Mouse (Mus musculus) G1E (cell line): ENCODE measurements around the gene Hmcn2. TPM values are rescaled to one million over a fixed set of nuclear protein-coding genes. Genes with fewer than 3 reads are reported as not detected.

ENCODE experiments used
- ATAC-seq: 2 replicates; pipeline ENCODE4 v1.8.0; 2016; ENCODE audit warnings: mild to moderate bottlenecking; ENCODE audit not compliant: insufficient number of reproducible peaks, poor library complexity, low FRiP score, severe bottlenecking; ENCODE audit errors: extremely low read depth
- DNase-seq: peaks from one replicate; pipeline ENCODE4 v3.0.0; 2012; ENCODE audit warnings: low spot score
- H3K27me3 ChIP-seq: 2 replicates; pipeline ENCODE4 v1.6.1; 2012; ENCODE audit warnings: mild to moderate bottlenecking, low read length, inconsistent platforms; ENCODE audit not compliant: insufficient read depth
- H3K36me3 ChIP-seq: replicated peaks from 2 replicates; pipeline ENCODE3; 2012; ENCODE audit warnings: mild to moderate bottlenecking, inconsistent platforms
- H3K4me1 ChIP-seq: 2 replicates; pipeline ENCODE4 v1.6.1; 2012; ENCODE audit warnings: low read depth, low read length, inconsistent platforms, mixed read lengths; ENCODE audit not compliant: insufficient read depth
- H3K4me3 ChIP-seq: 2 replicates; pipeline ENCODE4 v1.5.1; 2012; ENCODE audit warnings: low read depth, mild to moderate bottlenecking, inconsistent platforms, low read length, moderate library complexity, mixed read lengths
- H3K9me3 ChIP-seq: replicated peaks from 2 replicates; pipeline ENCODE4 v1.6.1; 2012; ENCODE audit warnings: inconsistent platforms
- CTCF ChIP-seq: IDR thresholded peaks from 2 replicates; pipeline ENCODE4 v1.5.1; 2012; ENCODE audit warnings: low read depth, low read length, inconsistent platforms, mixed read lengths
- GATA1 ChIP-seq: IDR thresholded peaks from 2 replicates; pipeline ENCODE4 v1.6.1; 2012; ENCODE audit warnings: borderline replicate concordance, low read length, inconsistent platforms, mixed read lengths
- GATA2 ChIP-seq: IDR thresholded peaks from 2 replicates; pipeline ENCODE4 v1.6.1; 2012; ENCODE audit warnings: low read depth, low read length, inconsistent platforms, borderline replicate concordance
- POLR2AphosphoS5 ChIP-seq: IDR thresholded peaks from 2 replicates; pipeline ENCODE4 v1.6.1; 2012; ENCODE audit warnings: low read depth, low read length, inconsistent platforms; ENCODE audit not compliant: insufficient replicate concordance
- TAL1 ChIP-seq: conservative IDR thresholded peaks from 2 replicates; pipeline ENCODE4 v1.6.1; 2012; ENCODE audit warnings: low read depth, low read length, inconsistent platforms, mixed read lengths
- polyA plus RNA-seq: library from polyadenylated mRNA; stranded (reverse); fragments of >175 nt; gene quantifications from 2 replicates; pipeline ENCODE4 v1.2.3, GENCODE M21; 2012
- total RNA-seq, 2 experiments: library from RNA; stranded (forward) in 1 of 2; stranded (reverse) in 1 of 2; fragments of 200-1000 nt in 1 of 2; fragments of >200 nt in 1 of 2; fragmentation: Nextera tagmentation in 1 of 2; gene quantifications; 2 replicates each; pipeline ENCODE4 v1.2.3; 2014 to 2017

Hmcn2 gene
- total and polyA plus RNA-seq, 3 experiments, result 0.16 TPM; not detected in 2

DNA sequence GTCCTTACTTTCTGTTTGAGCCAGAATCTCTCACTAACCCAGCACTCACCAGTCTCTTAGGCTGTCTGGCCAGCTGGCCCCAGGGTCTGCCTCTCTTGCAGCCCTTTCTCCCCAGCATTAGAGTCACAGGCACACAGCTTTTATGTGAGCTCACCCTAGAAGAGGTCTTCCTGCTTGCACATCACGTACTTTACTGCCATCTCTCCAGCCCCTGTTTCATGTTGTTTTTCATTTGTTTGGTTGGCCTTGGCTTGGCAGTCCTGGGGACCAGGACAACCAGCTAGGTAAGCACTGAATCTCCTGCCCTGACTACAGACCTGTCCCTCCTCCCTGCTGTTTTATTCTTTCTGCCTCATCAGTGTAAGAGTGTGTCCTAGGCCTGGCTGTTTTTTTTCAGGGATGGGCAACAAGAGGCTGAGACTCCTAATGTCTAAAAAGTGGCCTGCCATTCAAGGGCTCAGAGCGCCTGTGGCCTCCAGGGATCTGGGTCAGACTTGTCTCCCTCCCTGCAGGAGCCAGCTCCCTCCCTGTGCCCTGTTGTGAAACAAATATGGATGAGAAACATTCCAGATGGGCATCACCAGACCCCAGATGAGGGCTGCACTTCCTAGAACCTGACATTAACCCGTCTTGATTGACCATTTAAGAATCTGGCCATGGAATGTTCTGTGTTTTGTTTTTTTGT, 134.7 kb downstream of the Hmcn2 start:
- Histone ChIP-seq H3K36me3 (no peaks in the 10 kb centered on the region), H3K4me3 (no peak overlapping the region), H3K9me3 (no peaks in the 10 kb centered on the region), H3K27me3 (peaks cover 9% of the 10 kb centered on the region; the same call in 1 of the 2 replicates), H3K4me1 (no peaks in the 10 kb centered on the region)
- DNase-seq (no peak), ATAC-seq (no peak)
- no peak for TF ChIP-seq GATA1
- TF ChIP-seq TAL1, result no peak
- TF ChIP-seq CTCF, result no peak
- no peak for TF ChIP-seq POLR2AphosphoS5
- TF ChIP-seq GATA2, result no peak

GRCm38 (mm10) chr2:31449441-31449815, 135.2 kb downstream of the Hmcn2 start:
- Histone ChIP-seq H3K27me3 (peaks cover 9% of the 10 kb centered on the region; the same call in 1 of the 2 replicates), H3K4me1 (no peaks in the 10 kb centered on the region), H3K36me3 (no peaks in the 10 kb centered on the region), H3K9me3 (no peaks in the 10 kb centered on the region), H3K4me3 (no peak overlapping the region)
- no peak for DNase-seq
- TF ChIP-seq CTCF (no peak), TAL1 (no peak)
- no peak for ATAC-seq

DNA sequence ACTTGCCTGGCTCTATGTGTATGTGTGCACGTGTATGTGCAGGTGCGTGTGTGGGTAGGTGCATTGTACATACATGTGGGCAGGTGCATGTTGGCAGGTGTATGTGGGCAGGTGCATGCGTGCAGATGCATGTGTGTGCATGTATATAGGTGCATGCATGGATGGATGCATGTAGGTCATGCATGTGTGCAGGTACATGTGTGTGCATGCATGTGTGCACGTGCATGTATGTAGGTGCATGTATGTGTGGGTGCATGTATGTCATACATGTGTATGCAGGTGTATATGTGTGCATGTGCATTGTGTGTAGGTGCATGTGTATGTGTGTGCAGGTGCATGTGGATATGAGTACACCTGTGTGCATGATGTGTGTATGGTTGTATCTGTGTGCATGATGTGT, 135.7 kb downstream of the Hmcn2 start:
- no peaks in the 10 kb centered on the region for H3K9me3 ChIP-seq
- TF ChIP-seq POLR2AphosphoS5, result no peak; the same call in 1 of the 2 replicates
- TF ChIP-seq GATA2, result no peak
- TF ChIP-seq TAL1, result no peak
- TF ChIP-seq GATA1, result no peak
- TF ChIP-seq CTCF, result no peak
- DNase-seq (no peak), ATAC-seq (no peak)
- no peaks in the 10 kb centered on the region for H3K4me1 ChIP-seq
- H3K36me3 ChIP-seq, result no peaks in the 10 kb centered on the region
- H3K27me3 ChIP-seq, result peaks cover 8% of the 10 kb centered on the region; the same call in 1 of the 2 replicates
- H3K4me3 ChIP-seq, result peak overlapping the region; percentile 10; the same call in 1 of the 2 replicates

DNA sequence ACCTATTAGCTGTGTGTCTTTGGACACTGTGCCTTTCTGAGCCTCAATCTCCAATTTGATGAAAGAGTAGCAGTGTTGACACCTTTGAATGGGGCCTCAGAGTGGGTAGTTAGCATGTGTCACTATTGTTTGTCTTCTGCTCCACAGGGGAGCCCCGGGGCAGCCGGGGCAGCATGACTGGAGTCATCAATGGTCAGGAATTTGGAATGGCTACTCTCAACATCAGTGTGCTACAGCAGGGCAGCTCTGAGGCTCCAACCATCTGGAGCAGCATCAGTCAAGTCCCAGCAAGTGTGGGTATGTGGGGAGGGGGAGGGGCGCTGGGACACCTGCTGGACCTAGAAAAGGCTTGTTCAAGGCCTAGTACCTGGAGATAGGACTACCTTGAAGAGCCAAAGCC, 136.4 kb downstream of the Hmcn2 start:
- no peaks in the 10 kb centered on the region for H3K4me1 ChIP-seq
- peaks cover 9% of the 10 kb centered on the region; the same call in 1 of the 2 replicates for H3K27me3 ChIP-seq
- no peak overlapping the region for H3K4me3 ChIP-seq
- ATAC-seq (no peak), DNase-seq (no peak)
- TF ChIP-seq GATA2, result no peak
- no peak for TF ChIP-seq POLR2AphosphoS5
- no peak for TF ChIP-seq GATA1
- H3K36me3 ChIP-seq, result no peaks in the 10 kb centered on the region
- H3K9me3 ChIP-seq, result no peaks in the 10 kb centered on the region

- Histone ChIP-seq H3K4me3 (no peak overlapping the region), H3K27me3 (peaks cover 9% of the 10 kb centered on the region; the same call in 1 of the 2 replicates), H3K36me3 (no peaks in the 10 kb centered on the region), H3K9me3 (no peaks in the 10 kb centered on the region), H3K4me1 (no peaks in the 10 kb centered on the region)
- TF ChIP-seq CTCF (no peak), POLR2AphosphoS5 (no peak)
- ATAC-seq (no peak), DNase-seq (no peak)
Observed at GRCm38 (mm10) chr2:31451530-31451929, 137.3 kb downstream of the Hmcn2 start.

DNA sequence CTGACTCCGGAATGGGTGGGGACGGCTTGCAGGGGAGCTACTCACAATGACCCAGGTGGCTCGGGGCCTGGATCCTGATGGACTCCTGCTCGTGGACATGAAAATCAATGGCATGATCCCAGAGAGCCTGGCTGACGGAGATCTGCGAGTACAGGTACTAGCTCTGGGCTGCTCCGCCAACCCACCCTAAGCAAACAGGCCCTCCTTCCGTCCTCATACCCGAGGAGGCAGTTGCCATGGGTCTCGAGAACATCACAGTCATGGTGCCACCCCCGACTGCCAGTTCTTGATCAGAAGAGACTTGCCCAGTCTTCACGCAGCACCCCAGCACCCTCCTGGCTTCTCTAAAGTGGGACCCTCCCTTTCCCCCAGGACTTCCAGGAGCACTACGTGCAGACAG, 138.8 kb downstream of the Hmcn2 start:
- DNase-seq (no peak), ATAC-seq (no peak)
- no peaks in the 10 kb centered on the region for H3K4me1 ChIP-seq
- no peak overlapping the region for H3K4me3 ChIP-seq
- no peaks in the 10 kb centered on the region for H3K9me3 ChIP-seq
- TF ChIP-seq POLR2AphosphoS5 (no peak), GATA1 (no peak), GATA2 (no peak), TAL1 (no peak), CTCF (no peak)
- peaks cover 9% of the 10 kb centered on the region; the same call in 1 of the 2 replicates for H3K27me3 ChIP-seq
- H3K36me3 ChIP-seq, result no peaks in the 10 kb centered on the region

DNA sequence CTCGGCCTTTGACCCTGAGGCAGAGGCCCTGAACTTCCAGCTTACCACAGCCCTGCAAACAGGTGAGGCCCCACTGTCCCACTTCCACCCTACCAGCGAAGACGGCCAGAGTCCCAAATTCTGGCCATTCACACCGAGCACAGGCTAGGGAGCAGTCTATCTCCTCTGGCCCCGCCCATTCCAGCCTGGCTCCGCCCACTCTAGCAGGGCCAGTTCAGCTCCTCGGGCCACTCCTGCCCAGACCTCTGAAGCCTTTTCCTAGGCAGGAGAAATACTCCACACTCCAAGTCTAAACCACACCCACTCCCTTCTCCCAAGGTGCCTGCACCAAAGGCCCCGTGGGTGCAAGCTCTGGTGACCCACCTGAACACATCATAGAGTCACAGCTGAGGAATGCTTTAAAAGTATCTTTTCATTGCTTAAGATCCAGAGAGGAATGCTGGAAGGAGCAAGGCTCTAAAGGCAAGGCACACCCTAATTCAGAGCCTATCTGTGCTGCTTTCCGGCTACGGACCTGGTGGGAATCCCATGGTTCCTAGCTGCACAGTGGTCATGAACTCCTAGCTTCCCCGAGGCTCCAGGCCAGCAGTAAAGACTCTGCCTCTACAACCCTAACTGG, 139.5 kb downstream of the Hmcn2 start:
- no peaks in the 10 kb centered on the region for H3K9me3 ChIP-seq
- no peak overlapping the region for H3K4me3 ChIP-seq
- TF ChIP-seq GATA1 (no peak), TAL1 (no peak)
- H3K36me3 ChIP-seq, result no peaks in the 10 kb centered on the region
- no peaks in the 10 kb centered on the region for H3K4me1 ChIP-seq
- DNase-seq (no peak), ATAC-seq (no peak)
- peaks cover 9% of the 10 kb centered on the region; the same call in 1 of the 2 replicates for H3K27me3 ChIP-seq
